Mouse (Mus musculus): ENCODE measurements around the gene Usp21.

GRCm38 (mm10) chr1:171256095-171256818 is 31.5 kb downstream of the Usp21 start:
- TF ChIP-seq CTCF (conservative IDR thresholded peaks at IDR 0.05; ENCODE audit: low read length) (no peak), POU5F1 (IDR thresholded peaks at IDR 0.05; ENCODE audit: borderline replicate concordance, low read length) (no peak)

All from E14TG2a.4 (cell line).